Mouse (Mus musculus) left cerebral cortex, adult 2 months (tissue): ENCODE data around the gene Znrf1. TPM values are rescaled to one million over a fixed set of nuclear protein-coding genes. Genes with fewer than 3 reads are reported as not detected.
"Not testable (repeated sequence)": the region's sequence is repeated elsewhere in the genome, so short reads cannot be mapped to it uniquely, and the experiment has no call there.

Experiments
- DNase-seq, 2 experiments: peaks; one replicate each; pipeline ENCODE4 v3.0.0; 2021 to 2022; ENCODE audit warnings: low spot score in 2 of 2, mixed read lengths in 1 of 2; ENCODE audit errors: extremely low spot score in 1 of 2
- H3K27ac ChIP-seq: fragments of 200-600 bp; 2 replicates; pipeline ENCODE4 v1.8.1; 2022
- H3K4me3 ChIP-seq: fragments of 200-600 bp; 2 replicates; pipeline ENCODE4 v1.8.1; 2022
- CTCF ChIP-seq: fragments of 200-600 bp; IDR thresholded peaks from 2 replicates; pipeline ENCODE4 v1.8.1; 2022; ENCODE audit warnings: antibody characterized with exemption, mild to moderate bottlenecking, moderate library complexity
- intact Hi-C: fragments of 180-260 bp; cut with DNase I; formaldehyde crosslinking; loops from one replicate; pipeline ENCODE4 v1.15.1; 2025
- long read RNA-seq, 2 experiments: library from polyadenylated mRNA; stranded (forward); transcript quantifications; one replicate each; pipeline ENCODE4 v2.0.0; 2021; ENCODE audit warnings: borderline mapping rate in 2 of 2
- total RNA-seq, 2 experiments: library from RNA; stranded (reverse); gene quantifications; 2 replicates each; pipeline ENCODE4 v1.2.3; 2021

Gene Znrf1
- total RNA-seq = 100 to 1,000 TPM; 166 to 171 TPM
- long read RNA-seq, experiment 1, full-length matches to known transcripts = 117 of 135 reads
- long read RNA-seq, experiment 1, partial matches to known transcripts = 1 of 135 reads
- long read RNA-seq, experiment 1, other reads (novel, unspliced or antisense) = 17 of 135 reads
- long read RNA-seq, experiment 2, full-length matches to known transcripts = 118 of 132 reads
- long read RNA-seq, experiment 2, partial matches to known transcripts = 3 of 132 reads
- long read RNA-seq, experiment 2, other reads (novel, unspliced or antisense) = 11 of 132 reads

- intact Hi-C loops = loop anchor here (1.0 to 5.0 kb wide), 5 partner anchors 41 to 126 kb away; partner anchors contain the start of gene Zfp1
- peak; percentile 77 for DNase-seq
- H3K4me3 ChIP-seq = peak within 1 kb of the TSS; percentile 85
- peak; percentile 57 for TF ChIP-seq CTCF
- H3K27ac ChIP-seq = peak within 1 kb of the TSS; percentile 91
These were observed at the start of gene Znrf1 for GRCm38 (mm10) chr8:111536031-111536977. Znrf1 (plus strand) TSS chr8:111536097.

DNA sequence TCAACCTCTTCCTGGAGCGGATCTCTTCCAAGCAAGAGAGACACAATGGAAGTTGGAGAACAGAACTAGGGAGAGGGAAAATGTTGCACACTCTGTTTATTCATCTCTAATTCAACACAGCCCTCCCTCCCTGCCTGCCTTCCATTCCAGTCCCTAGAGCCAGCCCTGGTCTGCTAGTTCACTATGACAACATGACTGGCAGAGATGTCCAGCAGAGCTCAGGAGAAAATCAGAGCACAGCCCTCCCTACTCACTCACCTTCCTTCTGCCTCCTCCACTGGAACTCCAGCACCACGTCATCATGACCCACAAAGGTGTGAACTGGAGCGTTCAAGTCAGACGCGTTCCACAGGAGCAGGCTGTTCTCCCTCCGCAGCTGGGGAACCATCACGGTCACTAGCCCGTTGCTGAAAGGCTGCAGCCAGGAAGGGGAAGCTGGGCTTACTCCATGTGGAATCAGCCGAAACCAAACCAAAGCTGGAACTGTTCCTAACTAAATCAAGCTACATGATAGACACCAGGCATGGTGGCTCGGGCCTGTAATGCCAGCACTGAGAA, 45.8 kb upstream of the Znrf1 start:
- Histone ChIP-seq H3K27ac (no peak overlapping the region), H3K4me3 (no peak overlapping the region)
- TF ChIP-seq CTCF = no peak
- intact Hi-C loops = no loop called here
- DNase-seq = no peak

DNA sequence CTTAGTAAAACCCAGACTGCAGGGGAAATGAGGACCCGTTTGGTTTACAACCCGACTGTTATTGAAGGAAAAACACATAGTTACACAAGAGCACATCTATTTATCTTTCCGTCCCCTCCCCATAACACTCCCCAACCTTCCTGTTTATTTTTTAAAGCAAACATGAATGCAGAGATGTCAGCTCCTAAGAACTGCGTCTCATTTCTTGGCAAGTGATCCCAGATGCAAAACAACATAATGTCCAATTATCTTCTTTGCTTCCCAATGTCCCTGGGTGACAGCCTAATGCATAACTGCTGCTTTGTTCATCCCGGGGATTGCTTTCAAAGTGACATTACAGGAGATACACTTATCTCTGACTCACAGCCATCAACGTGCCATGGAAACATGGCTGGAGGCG, 44.7 kb upstream of the Znrf1 start:
- Histone ChIP-seq H3K4me3 (no peak overlapping the region), H3K27ac (no peak overlapping the region)
- no peak for DNase-seq
- TF ChIP-seq CTCF = no peak
- intact Hi-C loops = no loop called here

DNA sequence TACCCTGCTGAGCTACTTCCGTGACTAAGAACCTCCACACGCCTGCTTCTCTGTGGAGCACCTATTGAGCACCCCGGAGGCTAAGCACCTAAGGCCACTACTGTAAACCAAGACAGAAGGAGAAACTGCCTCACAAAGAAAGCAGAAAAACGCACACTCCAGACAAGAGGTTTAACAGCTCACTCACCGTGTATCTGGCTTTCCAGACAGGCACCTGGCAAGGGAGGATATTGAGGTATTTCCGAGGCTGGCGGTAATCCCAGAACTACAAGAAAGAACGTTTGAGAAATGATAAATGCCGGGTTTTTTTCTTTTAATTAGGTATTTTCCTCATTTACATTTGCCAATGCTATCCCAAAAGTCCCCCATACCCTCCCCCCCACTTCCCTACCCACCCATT, 43.4 kb upstream of the Znrf1 start:
- Histone ChIP-seq H3K27ac (no peak overlapping the region), H3K4me3 (no peak overlapping the region)
- no peak for TF ChIP-seq CTCF
- intact Hi-C loops = no loop called here
- DNase-seq = no peak

DNA sequence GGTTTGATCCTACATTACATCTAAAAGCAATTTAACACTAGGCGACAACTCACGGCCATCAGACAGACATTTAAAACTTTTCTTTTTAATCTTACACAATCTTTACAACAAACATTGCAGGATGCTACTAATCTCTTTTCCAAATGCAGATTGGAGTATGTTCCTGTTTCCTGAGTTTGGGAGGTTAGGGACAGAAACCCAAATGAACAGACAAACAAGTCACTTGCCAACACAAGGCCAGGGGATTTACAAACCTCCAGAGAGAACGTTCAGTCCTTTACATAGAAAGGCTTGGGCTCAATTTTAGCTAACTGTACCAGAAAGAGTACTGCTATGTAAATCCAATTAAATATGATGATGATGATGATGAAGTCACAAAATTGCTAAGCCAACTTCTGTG, 42.7 kb upstream of the Znrf1 start:
- intact Hi-C loops = no loop called here
- H3K27ac ChIP-seq = no peak overlapping the region

DNA sequence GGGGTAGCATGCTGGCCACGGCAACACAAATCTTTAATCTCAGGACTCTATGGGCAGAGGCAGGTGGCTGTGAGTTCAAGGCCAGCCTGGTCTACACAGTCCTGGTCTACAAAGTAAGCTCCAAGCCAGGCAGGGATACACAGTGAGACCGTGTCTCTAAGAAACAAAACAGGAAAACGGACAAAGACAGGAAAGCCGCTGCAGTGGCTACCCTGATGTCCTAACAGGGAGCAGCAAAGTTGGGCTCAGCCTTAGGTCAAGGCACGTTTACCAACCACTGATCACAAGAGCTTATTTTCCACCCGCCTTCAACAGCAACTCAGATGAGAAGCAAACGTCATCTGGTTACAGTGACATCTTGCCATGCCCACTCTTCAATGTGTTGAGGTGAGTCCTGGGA, 39.6 kb upstream of the Znrf1 start:
- no peak for DNase-seq
- intact Hi-C loops = no loop called here
- Histone ChIP-seq H3K4me3 (no peak overlapping the region), H3K27ac (no peak overlapping the region)
- no peak for TF ChIP-seq CTCF

More for the DNA sequence above, 42.7 kb upstream of the Znrf1 start:
- H3K4me3 ChIP-seq = no peak overlapping the region
- TF ChIP-seq CTCF = no peak
- no peak for DNase-seq

DNA sequence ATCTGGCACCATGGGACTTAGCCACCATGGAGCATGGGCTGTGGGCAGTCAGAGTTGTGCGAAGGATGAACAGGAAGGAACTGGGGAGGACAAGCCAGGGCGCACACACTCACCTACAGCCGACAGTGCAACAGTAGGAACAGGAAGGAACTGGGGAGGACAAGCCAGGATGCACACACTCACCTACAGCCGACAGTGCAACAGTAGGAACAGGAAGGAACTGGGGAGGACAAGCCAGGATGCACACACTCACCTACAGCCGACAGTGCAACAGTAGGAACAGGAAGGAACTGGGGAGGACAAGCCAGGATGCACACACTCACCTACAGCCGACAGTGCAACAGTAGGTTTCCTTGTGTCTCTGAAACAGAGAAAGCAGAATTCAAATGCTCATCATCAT, 37.6 kb upstream of the Znrf1 start:
- DNase-seq, intact Hi-C loops, H3K4me3 ChIP-seq, H3K27ac ChIP-seq: not testable (repeated sequence)

GRCm38 (mm10) chr8:111501724-111502464, 34.0 kb upstream of the Znrf1 start:
- no peak for TF ChIP-seq CTCF
- no peak for DNase-seq
- Histone ChIP-seq H3K27ac (no peak overlapping the region), H3K4me3 (no peak overlapping the region)
- intact Hi-C loops = no loop called here

DNA sequence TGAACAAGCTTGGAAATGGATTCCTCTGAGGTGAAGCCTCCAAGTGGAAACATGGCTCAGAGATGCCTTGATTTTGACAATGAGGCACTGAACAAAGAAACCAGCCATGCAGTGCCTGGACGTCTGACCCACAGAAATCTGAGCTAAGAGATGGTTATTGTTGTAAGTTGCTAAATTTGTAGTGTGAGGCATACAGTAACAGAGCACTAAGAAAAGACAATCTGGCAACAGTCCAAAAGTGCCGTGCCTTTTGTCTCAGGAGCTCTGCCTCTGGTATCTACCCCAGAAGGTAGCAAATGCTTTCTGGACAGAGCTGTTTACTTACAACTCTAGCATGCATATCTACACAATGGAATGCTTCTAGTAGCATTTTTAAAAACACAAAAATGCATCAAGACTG, 27.3 kb upstream of the Znrf1 start:
- Histone ChIP-seq H3K27ac (no peak overlapping the region), H3K4me3 (no peak overlapping the region)

GRCm38 (mm10) chr8:111509278-111509677, 26.6 kb upstream of the Znrf1 start:
- intact Hi-C loops = no loop called here
- DNase-seq = no peak
- no peak for TF ChIP-seq CTCF
- no peak overlapping the region for H3K27ac ChIP-seq
- H3K4me3 ChIP-seq = no peak overlapping the region

More for the DNA sequence above, 27.3 kb upstream of the Znrf1 start:
- no peak for TF ChIP-seq CTCF
- no peak for DNase-seq
- intact Hi-C loops = no loop called here

GRCm38 (mm10) chr8:111510401-111510800, 25.5 kb upstream of the Znrf1 start:
- intact Hi-C loops = no loop called here
- no peak overlapping the region for H3K27ac ChIP-seq
- no peak for DNase-seq
- no peak overlapping the region for H3K4me3 ChIP-seq
- no peak for TF ChIP-seq CTCF
